Mouse (Mus musculus) forebrain, embryonic 12.5 days (tissue): ENCODE results near the gene Stxbp1. TPM values are rescaled to one million over a fixed set of nuclear protein-coding genes. Genes with fewer than 3 reads are reported as not detected.
A peak's percentile ranks its signal among the peaks of the same experiment; 100 is the strongest.

ENCODE experiments used
- ATAC-seq: fragments of 200-750 bp; cut with Nextera tagmentation; 2 replicates; pipeline ENCODE4 v1.8.0; 2017; ENCODE audit warnings: moderate TSS enrichment; ENCODE audit not compliant: low FRiP score
- H3K27ac ChIP-seq: fragments of 300-500 bp; sonication (generic); 2 replicates; pipeline ENCODE4 v1.5.1; 2016; ENCODE audit warnings: mild to moderate bottlenecking
- H3K27me3 ChIP-seq: fragments of 300-500 bp; sonication (generic); 2 replicates; pipeline ENCODE4 v1.6.1; 2016; ENCODE audit warnings: mild to moderate bottlenecking
- H3K36me3 ChIP-seq: fragments of 300-500 bp; sonication (generic); replicated peaks from 2 replicates; pipeline ENCODE4 v1.6.1; 2016; ENCODE audit warnings: mild to moderate bottlenecking
- H3K4me1 ChIP-seq: fragments of 300-500 bp; sonication (generic); 2 replicates; pipeline ENCODE4 v1.6.1; 2016
- H3K4me2 ChIP-seq: fragments of 300-500 bp; sonication (generic); 2 replicates; pipeline ENCODE4 v1.6.1; 2016; ENCODE audit warnings: mild to moderate bottlenecking, moderate library complexity
- H3K4me3 ChIP-seq: fragments of 300-500 bp; sonication (generic); replicated peaks from 2 replicates; pipeline ENCODE4 v1.5.1; 2016; ENCODE audit warnings: mild to moderate bottlenecking
- H3K9ac ChIP-seq: fragments of 300-500 bp; sonication (generic); 2 replicates; pipeline ENCODE4 v1.6.1; 2016; ENCODE audit warnings: mild to moderate bottlenecking
- H3K9me3 ChIP-seq: fragments of 300-500 bp; sonication (generic); 2 replicates; pipeline ENCODE4 v1.6.1; 2016
- WGBS: fragments of 180-500 bp; shearing (Covaris S2); methylation state at CpG from one replicate; pipeline ENCODE4 v1.1.7; 2016; 5-methylcytosine and 5-hydroxymethylcytosine counted together
- polyA plus RNA-seq: library from polyadenylated mRNA; unstranded; fragments of >200 nt; fragmentation: Nextera tagmentation; extraction: Ambion mirVana; gene quantifications from 2 replicates; pipeline ENCODE4 v1.2.1, GENCODE M21; 2016

Stxbp1 gene
- polyA plus RNA-seq, 1 experiment from 2014 or later = 68.5 TPM

DNA sequence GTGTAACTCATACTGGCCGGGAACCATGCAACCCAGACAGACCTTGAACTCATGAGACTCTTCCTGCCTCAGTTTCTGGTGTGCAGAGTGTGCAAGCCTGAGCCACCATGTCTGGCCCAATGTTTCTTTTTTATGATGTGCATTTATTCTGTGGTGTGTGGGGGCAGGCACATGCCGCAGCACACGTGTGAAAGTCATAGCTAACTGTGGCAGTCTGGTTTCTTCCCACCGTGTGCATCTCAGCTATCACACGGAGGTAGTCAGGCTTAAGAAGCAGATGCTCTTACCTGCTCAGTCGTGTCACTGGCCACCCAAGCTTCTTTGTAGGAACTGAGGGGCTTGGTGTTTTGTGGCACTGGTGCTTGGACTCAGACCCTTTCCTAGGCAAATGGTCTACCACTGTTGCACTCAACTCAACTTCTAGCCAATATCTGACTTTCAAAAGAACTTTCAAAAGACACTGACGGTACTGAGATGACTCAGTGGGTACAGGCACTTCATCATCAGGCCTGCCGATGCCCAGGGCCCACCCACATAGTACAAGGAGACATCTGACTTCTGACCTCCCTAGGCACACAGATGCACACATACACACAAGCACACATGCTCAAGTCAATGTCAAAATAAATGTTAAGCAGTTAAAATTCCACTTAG is 74.3 kb downstream of the Stxbp1 start:
- no peak overlapping the region for H3K4me2 ChIP-seq
- H3K4me3 ChIP-seq = no peak overlapping the region
- H3K27ac ChIP-seq = no peak overlapping the region
- peaks cover 9% of the 10 kb centered on the region for H3K27me3 ChIP-seq
- no peak for ATAC-seq
- 86% methylated on average over 8 of the region's 8 CpGs for WGBS
- no peak overlapping the region for H3K9ac ChIP-seq
- no peaks in the 10 kb centered on the region for H3K36me3 ChIP-seq
- H3K4me1 ChIP-seq = peaks cover 27% of the 10 kb centered on the region
- no peaks in the 10 kb centered on the region for H3K9me3 ChIP-seq

DNA sequence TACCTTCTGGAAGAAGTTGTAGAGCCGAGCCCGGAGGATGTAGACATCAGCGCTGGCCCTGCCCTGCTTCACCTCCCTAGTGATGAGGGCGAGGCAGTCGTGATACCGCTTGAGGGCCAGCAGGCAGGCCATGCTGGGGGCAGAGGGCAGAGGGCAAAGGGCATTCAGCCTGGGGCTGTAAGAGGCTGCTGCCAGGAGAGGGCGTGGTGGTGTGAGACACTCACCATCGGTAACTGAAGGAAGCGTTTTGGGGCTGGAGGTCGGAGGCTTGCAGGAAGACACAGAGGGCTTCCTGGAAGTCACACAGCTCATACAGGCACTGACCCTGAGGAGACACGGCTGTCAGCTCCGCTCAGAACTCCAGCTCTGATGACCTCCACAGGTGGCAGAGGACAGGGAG is 75.2 kb downstream of the Stxbp1 start:
- H3K9me3 ChIP-seq = no peaks in the 10 kb centered on the region
- peaks cover 27% of the 10 kb centered on the region for H3K4me1 ChIP-seq
- WGBS = 33% methylated on average over 12 of the region's 12 CpGs
- H3K4me3 ChIP-seq = no peak overlapping the region
- no peak overlapping the region for H3K27ac ChIP-seq
- H3K4me2 ChIP-seq = no peak overlapping the region
- H3K27me3 ChIP-seq = peaks cover 7% of the 10 kb centered on the region
- no peak for ATAC-seq
- no peak overlapping the region for H3K9ac ChIP-seq
- no peaks in the 10 kb centered on the region for H3K36me3 ChIP-seq

DNA sequence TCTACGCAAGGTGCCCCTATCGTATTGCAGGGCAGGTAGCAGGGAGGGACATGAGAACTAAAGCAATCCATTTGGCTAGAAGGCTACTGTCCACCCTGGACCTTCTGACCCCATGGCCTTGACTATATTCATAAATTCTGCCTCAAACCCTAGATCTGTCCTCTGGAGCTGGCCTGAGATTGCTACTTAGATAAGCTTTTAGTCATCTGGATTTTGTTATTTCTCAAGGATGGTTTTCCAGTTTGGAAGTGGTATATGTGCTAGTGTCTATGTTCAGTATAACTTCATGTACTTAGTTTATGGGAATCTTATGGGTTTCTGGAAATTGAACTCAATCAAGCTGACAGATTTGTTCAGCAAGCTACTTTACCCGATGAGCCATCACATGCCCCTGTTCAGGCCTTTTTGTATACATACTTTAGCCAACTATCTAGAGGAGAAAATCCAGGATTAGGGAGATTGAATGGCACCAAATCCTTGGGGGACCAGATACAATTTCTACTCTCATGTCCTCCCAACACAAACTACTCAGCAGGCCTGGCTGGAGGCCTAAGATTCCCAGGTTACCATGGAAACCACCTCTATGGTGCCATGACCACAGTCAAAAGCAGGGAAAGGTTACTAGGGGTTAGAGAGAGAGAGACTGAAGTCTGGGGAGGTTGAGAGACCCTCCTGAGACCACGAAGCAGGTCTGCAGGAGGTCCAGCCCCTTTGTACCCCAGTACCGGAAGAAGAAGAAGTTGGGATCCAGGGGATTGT is 77.5 kb downstream of the Stxbp1 start:
- peaks cover 13% of the 10 kb centered on the region for H3K4me1 ChIP-seq
- 61% methylated on average over 5 of the region's 5 CpGs for WGBS
- H3K36me3 ChIP-seq = no peaks in the 10 kb centered on the region
- ATAC-seq = no peak
- no peak overlapping the region for H3K27ac ChIP-seq
- H3K27me3 ChIP-seq = no peaks in the 10 kb centered on the region
- H3K4me3 ChIP-seq = no peak overlapping the region
- no peak overlapping the region for H3K9ac ChIP-seq
- H3K4me2 ChIP-seq = no peak overlapping the region
- H3K9me3 ChIP-seq = no peaks in the 10 kb centered on the region

DNA sequence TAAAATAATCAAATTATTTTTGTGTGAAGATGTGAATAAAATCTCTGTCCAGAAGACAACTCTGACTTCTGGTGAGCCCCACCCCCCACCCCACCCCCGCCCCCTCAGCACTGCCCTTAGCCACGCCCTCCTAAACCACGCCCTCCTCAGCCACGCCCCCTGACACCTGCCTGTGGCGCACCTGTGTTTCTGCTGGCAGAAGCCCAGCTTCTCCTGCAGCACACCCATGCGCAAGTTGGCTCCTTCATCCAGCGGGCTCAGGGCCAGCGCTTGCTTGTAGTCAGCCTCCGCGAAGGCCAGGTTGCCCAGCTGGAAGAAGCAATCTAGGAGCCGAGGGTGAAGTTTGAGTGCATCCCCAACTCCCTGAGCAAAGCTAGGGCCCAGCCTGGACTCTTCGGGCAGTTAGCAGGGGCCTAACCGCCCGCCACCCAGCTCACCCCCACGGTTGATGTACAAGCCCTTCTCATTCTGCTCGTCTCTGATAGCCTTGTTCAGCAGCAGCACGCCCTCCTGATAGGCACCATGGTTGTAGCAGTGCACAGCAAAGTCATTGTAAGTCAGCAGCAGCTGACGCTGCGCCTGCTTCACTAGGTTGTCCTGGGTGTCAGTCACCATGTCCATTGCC is 78.3 kb downstream of the Stxbp1 start:
- ATAC-seq = no peak
- WGBS = 58% methylated on average over 17 of the region's 19 CpGs

DNA sequence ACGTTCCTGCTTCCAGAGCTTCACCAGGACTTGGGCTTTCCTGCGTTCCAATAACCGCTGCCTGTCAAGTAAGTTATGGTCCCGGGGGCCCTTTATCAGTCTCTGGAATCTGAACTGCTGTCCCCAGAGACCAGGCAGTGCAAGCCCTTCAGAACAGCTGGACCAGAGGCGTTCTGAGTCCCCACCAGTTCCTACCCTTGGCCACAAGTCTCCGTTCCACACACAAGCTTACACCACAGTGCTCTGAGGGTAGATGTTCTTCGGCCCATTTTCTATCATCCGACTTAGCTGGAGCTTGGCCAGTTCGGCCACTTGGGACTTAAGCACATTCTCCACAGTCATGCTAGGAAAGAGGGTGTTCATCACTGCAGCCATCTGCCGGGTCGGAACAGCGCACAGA is 79.8 kb downstream of the Stxbp1 start:
- WGBS = 89% methylated on average over 12 of the region's 12 CpGs
- no peak overlapping the region for H3K4me3 ChIP-seq
- H3K27me3 ChIP-seq = no peaks in the 10 kb centered on the region
- no peak overlapping the region for H3K4me2 ChIP-seq
- ATAC-seq = no peak
- H3K4me1 ChIP-seq = peaks cover 13% of the 10 kb centered on the region
- H3K9ac ChIP-seq = no peak overlapping the region
- no peak overlapping the region for H3K27ac ChIP-seq
- peaks cover 11% of the 10 kb centered on the region for H3K36me3 ChIP-seq
- H3K9me3 ChIP-seq = no peaks in the 10 kb centered on the region

More for the DNA sequence above, 78.3 kb downstream of the Stxbp1 start:
- H3K36me3 ChIP-seq = no peaks in the 10 kb centered on the region
- H3K9me3 ChIP-seq = no peaks in the 10 kb centered on the region
- H3K4me3 ChIP-seq = no peak overlapping the region
- H3K4me2 ChIP-seq = no peak overlapping the region
- peaks cover 13% of the 10 kb centered on the region for H3K4me1 ChIP-seq
- no peak overlapping the region for H3K9ac ChIP-seq
- no peak overlapping the region for H3K27ac ChIP-seq
- H3K27me3 ChIP-seq = no peaks in the 10 kb centered on the region

DNA sequence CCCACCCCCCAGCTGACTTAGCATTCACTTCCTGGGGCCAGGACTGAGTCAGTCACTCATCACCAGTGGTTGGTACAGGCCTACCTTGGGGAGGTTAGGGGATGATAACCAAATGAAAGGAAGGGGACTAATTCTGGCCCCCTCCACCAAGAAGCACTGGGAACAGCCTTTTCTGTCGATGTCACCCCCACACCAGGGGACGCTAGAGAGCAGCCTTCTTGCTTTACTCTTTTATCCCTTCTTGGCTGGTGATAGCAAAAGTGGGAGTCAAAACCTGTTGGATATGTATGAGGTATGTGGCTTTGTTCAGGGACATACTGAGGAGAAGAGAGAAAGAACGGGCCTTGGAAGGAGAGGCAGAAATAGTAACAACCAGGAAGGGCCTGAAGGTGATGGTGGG is 83.7 kb downstream of the Stxbp1 start:
- H3K9me3 ChIP-seq = no peaks in the 10 kb centered on the region
- no peak overlapping the region for H3K4me2 ChIP-seq
- H3K4me1 ChIP-seq = peaks cover 7% of the 10 kb centered on the region; the same call in 1 of the 2 replicates
- H3K9ac ChIP-seq = no peak overlapping the region
- WGBS = 81% methylated on average over 3 of the region's 3 CpGs
- no peak overlapping the region for H3K27ac ChIP-seq
- peaks cover 34% of the 10 kb centered on the region for H3K36me3 ChIP-seq
- no peaks in the 10 kb centered on the region for H3K27me3 ChIP-seq
- no peak overlapping the region for H3K4me3 ChIP-seq
- no peak for ATAC-seq

DNA sequence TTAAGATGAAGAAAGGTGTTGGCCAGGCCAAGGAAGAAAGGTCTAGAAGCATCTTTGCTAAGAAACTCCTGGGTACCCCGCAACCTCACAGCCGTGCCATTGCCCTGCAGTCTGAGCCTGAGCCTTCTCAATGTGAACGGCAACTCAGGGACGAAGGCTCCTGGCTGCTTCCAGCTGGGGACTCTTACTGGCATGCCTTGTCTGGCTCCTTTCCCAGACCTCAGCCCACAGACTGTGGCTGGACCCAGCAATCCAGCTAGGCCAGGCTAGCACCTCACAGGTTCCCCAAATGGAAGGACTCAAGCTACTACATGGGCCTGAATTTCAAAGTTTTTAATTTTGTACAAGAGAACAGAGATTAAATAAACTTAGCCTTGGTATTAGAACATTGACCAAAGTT is 85.2 kb downstream of the Stxbp1 start:
- no peak overlapping the region for H3K4me3 ChIP-seq
- peaks cover 34% of the 10 kb centered on the region for H3K36me3 ChIP-seq
- WGBS = 93% methylated on average over 4 of the region's 4 CpGs
- H3K9me3 ChIP-seq = no peaks in the 10 kb centered on the region
- no peak for ATAC-seq
- no peaks in the 10 kb centered on the region for H3K27me3 ChIP-seq
- H3K27ac ChIP-seq = no peak overlapping the region
- H3K9ac ChIP-seq = no peak overlapping the region
- peaks cover 15% of the 10 kb centered on the region; the same call in 1 of the 2 replicates for H3K4me1 ChIP-seq
- H3K4me2 ChIP-seq = no peak overlapping the region

DNA sequence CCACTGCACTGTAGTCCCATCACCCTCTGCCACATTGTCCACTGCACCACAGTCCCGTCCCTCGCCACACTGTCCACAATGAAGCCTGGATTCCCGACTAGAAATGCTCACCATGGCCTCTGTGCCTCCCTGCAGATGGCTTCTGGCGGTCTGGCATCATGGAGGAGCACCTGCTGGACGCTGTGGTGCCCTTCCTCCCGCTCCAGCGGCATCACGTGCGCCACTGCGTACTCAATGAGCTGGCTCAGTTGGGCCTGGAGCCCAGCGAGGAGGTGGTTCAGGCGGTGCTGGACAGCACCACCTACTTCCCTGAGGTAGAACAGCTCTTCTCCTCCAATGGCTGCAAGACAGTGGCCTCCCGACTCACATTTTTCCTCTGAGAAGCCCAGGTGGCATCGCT is 85.7 kb downstream of the Stxbp1 start:
- no peak overlapping the region for H3K4me3 ChIP-seq
- no peaks in the 10 kb centered on the region for H3K27me3 ChIP-seq
- H3K27ac ChIP-seq = no peak overlapping the region
- no peak overlapping the region for H3K9ac ChIP-seq
- ATAC-seq = no peak
- H3K9me3 ChIP-seq = no peaks in the 10 kb centered on the region
- H3K4me1 ChIP-seq = peaks cover 15% of the 10 kb centered on the region; the same call in 1 of the 2 replicates
- WGBS = 90% methylated on average over 14 of the region's 14 CpGs
- H3K36me3 ChIP-seq = peaks cover 34% of the 10 kb centered on the region
- no peak overlapping the region for H3K4me2 ChIP-seq

DNA sequence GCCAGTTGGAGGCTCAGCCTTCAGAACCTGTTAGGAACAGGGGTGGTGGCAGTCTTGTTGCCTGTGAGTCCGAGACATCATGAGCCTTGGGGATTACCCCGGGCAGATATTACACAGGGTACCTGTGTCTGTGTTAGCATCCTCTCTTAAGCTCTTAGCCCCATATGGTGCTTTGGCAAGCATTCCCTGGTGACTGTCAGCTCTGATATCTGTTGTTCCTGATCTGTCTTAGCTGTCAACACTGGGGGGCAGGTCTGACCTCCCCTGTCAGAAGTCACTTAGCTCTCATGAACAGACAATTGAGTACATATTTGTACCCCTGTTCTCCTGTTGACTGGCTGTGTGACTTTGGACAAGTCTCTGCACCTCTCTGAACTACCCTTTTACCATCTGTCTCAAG is 88.0 kb downstream of the Stxbp1 start:
- peaks cover 15% of the 10 kb centered on the region; the same call in 1 of the 2 replicates for H3K4me1 ChIP-seq
- H3K27me3 ChIP-seq = no peaks in the 10 kb centered on the region
- H3K36me3 ChIP-seq = peaks cover 44% of the 10 kb centered on the region
- no peak overlapping the region for H3K9ac ChIP-seq
- no peak overlapping the region for H3K4me2 ChIP-seq
- H3K9me3 ChIP-seq = no peaks in the 10 kb centered on the region
- no peak overlapping the region for H3K4me3 ChIP-seq
- no peak for ATAC-seq
- no peak overlapping the region for H3K27ac ChIP-seq
- 76% methylated on average over 2 of the region's 2 CpGs for WGBS

DNA sequence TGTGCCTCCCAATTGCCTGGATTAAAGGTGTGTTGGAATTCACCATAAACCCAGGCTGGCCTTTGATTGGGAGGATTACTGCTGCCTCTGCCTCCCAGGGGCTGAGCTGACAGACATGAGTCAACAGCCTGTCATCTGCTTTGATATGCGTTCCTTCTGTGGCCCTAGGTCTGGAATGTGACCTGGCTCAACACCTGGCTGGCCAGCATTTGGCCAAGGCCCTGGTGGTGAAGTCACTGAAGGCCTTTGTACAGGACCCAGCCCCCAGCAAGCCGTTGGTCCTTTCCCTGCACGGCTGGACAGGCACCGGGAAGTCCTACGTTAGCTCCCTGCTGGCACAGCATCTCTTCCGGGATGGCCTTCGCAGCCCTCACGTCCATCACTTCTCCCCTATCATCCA is 88.5 kb downstream of the Stxbp1 start:
- no peaks in the 10 kb centered on the region for H3K27me3 ChIP-seq
- peaks cover 45% of the 10 kb centered on the region for H3K36me3 ChIP-seq
- no peak overlapping the region for H3K4me2 ChIP-seq
- peaks cover 15% of the 10 kb centered on the region; the same call in 1 of the 2 replicates for H3K4me1 ChIP-seq
- no peak overlapping the region for H3K9ac ChIP-seq
- H3K4me3 ChIP-seq = no peak overlapping the region
- no peak overlapping the region for H3K27ac ChIP-seq
- ATAC-seq = no peak
- no peaks in the 10 kb centered on the region for H3K9me3 ChIP-seq
- 88% methylated on average over 8 of the region's 8 CpGs for WGBS

DNA sequence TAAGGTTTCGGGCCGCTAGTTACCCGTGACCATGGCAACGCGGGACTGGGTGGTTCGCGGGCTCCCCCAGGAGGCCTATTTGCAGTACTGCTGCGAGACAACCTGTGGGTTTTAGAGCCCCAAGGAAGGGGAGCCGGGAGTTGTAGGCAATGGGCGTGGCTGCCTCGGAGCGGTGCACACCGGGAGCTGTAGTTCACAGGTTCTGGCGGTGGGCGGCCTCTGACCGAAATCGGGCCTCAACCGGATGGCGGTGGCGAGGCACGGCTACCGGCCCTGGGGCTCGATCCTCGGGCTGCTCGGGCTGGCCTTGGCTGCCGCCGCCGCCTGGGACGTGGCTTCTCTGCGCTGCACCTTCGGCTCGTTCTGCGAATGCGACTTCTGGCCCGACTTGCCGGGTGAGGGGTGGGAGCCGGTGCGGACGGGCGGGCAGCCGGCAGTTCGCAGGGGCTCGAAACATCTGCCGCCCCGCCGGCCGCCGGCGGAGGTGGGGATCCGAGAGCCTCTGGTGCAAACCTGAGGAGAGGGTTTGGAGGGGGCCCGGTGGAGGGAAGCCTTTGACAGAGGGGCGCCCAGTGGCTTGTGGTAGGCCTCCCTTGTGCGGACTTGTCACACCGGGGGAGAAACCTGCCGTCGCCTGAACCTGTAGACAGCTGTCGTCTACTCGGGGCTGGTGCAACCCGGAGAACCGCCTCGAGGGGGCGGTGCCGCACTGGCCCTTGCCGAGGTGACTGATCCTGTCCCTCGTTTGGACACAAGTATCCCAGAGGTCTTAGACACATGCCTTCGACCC is 89.8 kb downstream of the Stxbp1 start, which contains the start of gene Tor2a:
TSS of gene Tor2a (plus strand) at position 179 of the 790 bp plus-strand sequence.
- peak; percentile 94 for ATAC-seq
- peaks cover 47% of the 10 kb centered on the region for H3K36me3 ChIP-seq
- no peaks in the 10 kb centered on the region for H3K27me3 ChIP-seq

DNA sequence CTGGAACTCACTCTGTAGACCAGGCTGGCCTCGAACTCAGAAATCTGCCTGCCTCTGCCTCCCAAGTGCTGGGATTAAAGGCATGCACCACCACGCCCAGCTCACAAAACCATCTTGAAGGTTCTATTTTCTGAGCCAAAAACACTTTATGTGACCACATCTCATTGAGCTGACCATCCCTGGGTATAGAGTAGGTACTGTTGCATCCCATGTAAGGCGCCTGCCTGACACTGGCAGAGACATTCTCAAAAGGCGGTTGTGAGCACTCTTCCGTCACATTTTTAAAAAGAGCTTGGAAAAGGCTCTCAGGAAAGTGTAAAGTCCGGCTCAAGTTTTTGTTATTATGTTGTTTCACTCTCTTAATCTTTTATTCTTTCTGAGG is 90.4 kb downstream of the Stxbp1 start:
- no peaks in the 10 kb centered on the region for H3K9me3 ChIP-seq
- peaks cover 43% of the 10 kb centered on the region for H3K36me3 ChIP-seq
- H3K4me1 ChIP-seq = peaks cover 26% of the 10 kb centered on the region
- no peaks in the 10 kb centered on the region for H3K27me3 ChIP-seq
- no peak overlapping the region for H3K9ac ChIP-seq
- 33% methylated on average over 6 of the region's 6 CpGs for WGBS
- ATAC-seq = peak; percentile 21; the same call in 1 of the 2 replicates
- H3K4me3 ChIP-seq = no peak overlapping the region
- no peak overlapping the region for H3K27ac ChIP-seq
- H3K4me2 ChIP-seq = peak overlapping the region; percentile 33

More for the DNA sequence above, 89.8 kb downstream of the Stxbp1 start, which contains the start of gene Tor2a:
- Histone ChIP-seq H3K4me2 (peak within 1 kb of the TSS; percentile 60), H3K4me1 (peaks cover 20% of the 10 kb centered on the region), H3K27ac (peak within 1 kb of the TSS; percentile 90), H3K9ac (peak within 1 kb of the TSS; percentile 88), H3K9me3 (no peaks in the 10 kb centered on the region), H3K4me3 (peak within 1 kb of the TSS; percentile 75)
- WGBS = under 1% methylated on average over 66 of the region's 66 CpGs
